13 mouse cellular contexts compared by ENCODE assay signal in the genomic region with DNA sequence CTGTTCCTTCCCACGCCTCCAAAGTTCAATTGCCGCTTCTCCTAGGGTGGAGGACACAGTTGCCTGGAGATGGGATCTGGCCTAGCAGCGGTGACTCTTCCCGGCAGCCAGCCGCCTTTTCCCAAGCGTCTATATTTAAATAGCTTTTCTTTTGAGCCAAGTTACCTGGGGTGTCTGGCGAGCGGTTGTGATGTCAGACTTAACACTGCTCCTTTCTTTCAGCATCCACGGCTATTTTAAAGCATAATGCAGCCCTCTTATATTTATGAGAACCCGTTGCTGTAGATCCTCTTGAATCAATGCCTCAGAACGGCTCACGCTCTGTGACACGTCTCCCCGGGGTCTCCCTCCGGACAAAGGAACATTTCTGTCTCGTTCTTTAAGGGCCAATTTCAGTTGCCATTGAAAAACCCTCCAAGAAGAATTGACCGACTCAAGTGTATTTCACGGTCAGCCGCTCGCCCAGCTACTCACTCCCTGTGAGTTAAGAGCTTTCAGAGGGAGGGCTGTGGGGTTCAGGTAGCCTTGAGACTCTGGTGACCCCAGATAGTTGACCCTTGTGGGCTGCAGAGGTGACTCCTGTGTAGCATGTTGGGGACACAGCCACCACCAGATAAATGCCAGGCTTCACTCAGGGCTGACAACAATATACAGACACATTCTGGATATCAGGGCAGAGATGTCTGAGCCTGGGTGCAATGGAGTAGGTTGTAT. TPM values are rescaled to one million over a fixed set of nuclear protein-coding genes. Genes with fewer than 3 reads are reported as not detected.
DNase-seq lines count a peak whose midpoint lies in the region; ATAC-seq and TF ChIP-seq lines count a peak whose summit lies in the region.
"Had no signal": no experiment of that assay in that cellular context is flagged by ENCODE, and none has a peak within 500 bp of the region (broad histone marks: within the 10 kb centered on the region; RNA-seq: fewer than 3 reads in every experiment).

No protein-coding gene starts in this region.

- 20% methylated on average over 20 of the region's 20 CpGs for WGBS in forebrain, embryonic 11.5 days
- 14% methylated on average over 20 of the region's 20 CpGs for WGBS in hindbrain, embryonic 15.5 days

- no peak for TF ChIP-seq CTCF in brain, embryonic 14.5 days (IDR thresholded peaks at IDR 0.05; ENCODE audit: borderline replicate concordance, extremely low read depth, insufficient read depth, insufficient read length)

- DNase-seq in brain, embryonic 14.5 days (ENCODE audit: low read depth): peak; percentile 79
- DNase-seq in forebrain, embryonic 11.5 days (ENCODE audit: low spot score): no peak
- no peak for DNase-seq in thymus, postnatal 4 days
- DNase-seq in heart, adult 11 months: no peak
- no peak for DNase-seq in c-Kit-positive CD71-positive TER-119-positive erythroid progenitor cells, embryonic 14.5 days (ENCODE audit: low spot score)
- DNase-seq: heart, postnatal 14 days; kidney, adult 2 months; layer of hippocampus, postnatal 36 days; lung, embryonic 14.5 days; thymus, adult 2 months had no signal

- H3K79me2 ChIP-seq in myocyte (ENCODE audit: control insufficient read depth, insufficient read depth): peaks cover 16% of the 10 kb centered on the region

- H3K27me3 ChIP-seq in forebrain, embryonic 11.5 days (ENCODE audit: control insufficient read depth, insufficient read depth, low read length): no peaks in the 10 kb centered on the region; the same call in 1 of the 2 replicates
- H3K27me3 ChIP-seq in hindbrain, embryonic 15.5 days: no peaks in the 10 kb centered on the region
- no peaks in the 10 kb centered on the region for H3K27me3 ChIP-seq in myocyte (ENCODE audit: control insufficient read depth, insufficient read depth, insufficient read length)

- H3K9me3 ChIP-seq in forebrain, embryonic 11.5 days (ENCODE audit: control insufficient read depth, low read length): no peaks in the 10 kb centered on the region
- H3K9me3 ChIP-seq in hindbrain, embryonic 15.5 days: no peaks in the 10 kb centered on the region

- ATAC-seq in forebrain, embryonic 11.5 days (replicated peaks; ENCODE audit: low FRiP score): peak; percentile 46; the same call in 1 of the 2 replicates
- peak; percentile 35 for ATAC-seq in hindbrain, embryonic 15.5 days (ENCODE audit: low FRiP score, low read depth)
- ATAC-seq: CD4-positive, CD25-positive, alpha-beta regulatory T cell, adult 4 months had no signal

- H3ac ChIP-seq in myocyte (ENCODE audit: control insufficient read depth, insufficient read length): no peak overlapping the region

- peak overlapping the region; percentile 24; the same call in 1 of the 2 replicates for H3K4me2 ChIP-seq in forebrain, embryonic 11.5 days (ENCODE audit: low read depth, low read length, severe bottlenecking)
- H3K4me2 ChIP-seq in hindbrain, embryonic 15.5 days: peak overlapping the region; percentile 24; the same call in 1 of the 2 replicates
- H3K4me2 ChIP-seq in myocyte (ENCODE audit: low read depth): no peak overlapping the region
- H3K4me2 ChIP-seq: lung, embryonic 14.5 days had no signal

- H3K4me3 ChIP-seq in forebrain, embryonic 11.5 days (ENCODE audit: low read depth, low read length): no peak overlapping the region
- no peak overlapping the region for H3K4me3 ChIP-seq in hindbrain, embryonic 15.5 days
- no peak overlapping the region for H3K4me3 ChIP-seq in myocyte

- no peak for TF ChIP-seq POLR2A in brain, embryonic 14.5 days (IDR thresholded peaks at IDR 0.05; ENCODE audit: borderline replicate concordance, extremely low read depth, insufficient read depth, insufficient read length, poor library complexity, severe bottlenecking)
- no peak for TF ChIP-seq POLR2A in myocyte (IDR thresholded peaks at IDR 0.05; ENCODE audit: insufficient read length, low read depth)

- H3K36me3 ChIP-seq in forebrain, embryonic 11.5 days (ENCODE audit: control insufficient read depth, insufficient read depth, low read length): no peaks in the 10 kb centered on the region
- H3K36me3 ChIP-seq in hindbrain, embryonic 15.5 days: no peaks in the 10 kb centered on the region
- H3K36me3 ChIP-seq in myocyte (ENCODE audit: control insufficient read depth, insufficient read depth): peaks cover 32% of the 10 kb centered on the region

- peak overlapping the region; percentile 24; the same call in 1 of the 2 replicates for H3K9ac ChIP-seq in forebrain, embryonic 11.5 days (ENCODE audit: low read length)
- H3K9ac ChIP-seq in hindbrain, embryonic 15.5 days: 0 out of 2 replicates have a peak overlapping the region, but pooled peaks have one; percentile 12
- H3K9ac ChIP-seq: lung, embryonic 14.5 days had no signal

- H3K27ac ChIP-seq in forebrain, embryonic 11.5 days (ENCODE audit: low read depth, low read length): no peak overlapping the region
- H3K27ac ChIP-seq in hindbrain, embryonic 15.5 days (replicated peaks): no peak overlapping the region

- H3K4me1 ChIP-seq in forebrain, embryonic 11.5 days (replicated peaks; ENCODE audit: control insufficient read depth, insufficient read depth, low read length): peaks cover 11% of the 10 kb centered on the region; the same call in 1 of the 2 replicates
- peaks cover 34% of the 10 kb centered on the region for H3K4me1 ChIP-seq in hindbrain, embryonic 15.5 days (replicated peaks)

TF ChIP-seq in myocyte, 11 proteins besides CTCF, POLR2A, EP300 and RAD21:
- TF ChIP-seq POLR2AphosphoS2 (IDR thresholded peaks at IDR 0.05; ENCODE audit: insufficient read length, low read depth) (peak; percentile 66), SRF (IDR thresholded peaks at IDR 0.05; ENCODE audit: control insufficient read depth, insufficient read length, low read depth) (no peak), TCF12 (IDR thresholded peaks at IDR 0.05; ENCODE audit: insufficient read depth, poor library complexity, severe bottlenecking) (no peak)

RNA-seq across cellular contexts. Expression of a gene that starts 8.3 kb away (rescaled TPM):
- 1.4 and 1.8 TPM in 2 replicates for polyA plus RNA-seq in brain, embryonic 14.5 days (2012; rRNA removed)
- 0.21 TPM in 1 of 2 replicates, not detected in the other for polyA plus RNA-seq in forebrain, embryonic 11.5 days (2014; fragmentation: Nextera tagmentation; extraction: Ambion mirVana)
- 0.38 and 0.43 TPM in 2 replicates for polyA plus RNA-seq in hindbrain, embryonic 15.5 days (2015; fragmentation: Nextera tagmentation; extraction: Ambion mirVana)
- 603 TPM for polyA plus RNA-seq in myocyte (2012; fragmentation: generic; extraction: Trizol)
- polyA plus RNA-seq: CD4-positive, CD25-positive, alpha-beta regulatory T cell, adult 4 months had no signal

Comparison
In these comparisons a context has a peak if more than half of its experiments do, and no peak if none do; other contexts are left out.
1. RNA of a gene that starts 8.3 kb away (polyA plus RNA-seq): 603 TPM in myocyte (single experiment); 1.4 to 1.8 TPM in brain, embryonic 14.5 days, 0.38 to 0.43 TPM in hindbrain, embryonic 15.5 days and 0.21 TPM in forebrain, embryonic 11.5 days; every median in the first group is over 100 times any median in the second.